ENCODE assay signal across 23 mouse cellular contexts in the genomic region with DNA sequence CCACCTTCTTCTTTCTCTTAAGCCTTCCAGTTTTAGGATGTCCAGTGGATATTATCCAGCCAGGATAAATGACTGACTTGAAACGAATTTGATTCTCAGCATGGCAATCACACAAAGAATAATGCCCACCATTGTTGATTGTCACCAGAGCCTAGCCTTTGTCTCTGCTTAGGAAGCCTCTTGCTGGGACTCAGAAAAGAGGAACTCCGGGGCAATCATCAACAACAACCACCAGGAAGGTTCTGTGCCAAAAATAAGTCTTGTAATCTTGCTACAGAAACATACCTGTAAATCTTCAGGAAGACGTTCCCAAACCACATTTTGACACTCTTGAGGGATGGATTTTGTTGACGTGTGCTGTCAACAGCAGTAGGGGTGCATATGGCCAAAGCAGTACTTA.
"Had no signal": no experiment of that assay in that cellular context is flagged by ENCODE, and none has a peak within 500 bp of the region (broad histone marks: within the 10 kb centered on the region; RNA-seq: fewer than 3 reads in every experiment).

No protein-coding gene starts in this region.

- H3K9ac ChIP-seq: limb, embryonic 12.5 days; limb, embryonic 15.5 days; liver, embryonic 14.5 days; liver, postnatal 0 days; lung, embryonic 14.5 days; neural tube, embryonic 12.5 days; neural tube, embryonic 15.5 days; stomach, embryonic 15.5 days had no signal

- H3K36me3 ChIP-seq: limb, embryonic 12.5 days; limb, embryonic 15.5 days; neural tube, embryonic 12.5 days; neural tube, embryonic 15.5 days; stomach, embryonic 15.5 days had no signal

- H3K27ac ChIP-seq: kidney, postnatal 0 days; layer of hippocampus, adult 2 months; left cerebral cortex, adult 2 months; limb, embryonic 12.5 days; limb, embryonic 15.5 days; liver, embryonic 14.5 days; macrophage; neural tube, embryonic 12.5 days; neural tube, embryonic 15.5 days; stomach, embryonic 15.5 days had no signal

- H3K9me3 ChIP-seq: limb, embryonic 12.5 days; limb, embryonic 15.5 days; neural tube, embryonic 12.5 days; neural tube, embryonic 15.5 days; stomach, embryonic 15.5 days had no signal

- H3K4me3 ChIP-seq: layer of hippocampus, adult 2 months; left cerebral cortex, adult 2 months; limb, embryonic 12.5 days; limb, embryonic 15.5 days; neural tube, embryonic 12.5 days; neural tube, embryonic 15.5 days; stomach, embryonic 15.5 days had no signal

- H3K27me3 ChIP-seq: limb, embryonic 12.5 days; limb, embryonic 15.5 days; neural tube, embryonic 12.5 days; neural tube, embryonic 15.5 days; stomach, embryonic 15.5 days had no signal

- ATAC-seq: intestine, postnatal 0 days; liver, postnatal 0 days; lung, postnatal 0 days had no signal

- H3K4me1 ChIP-seq: limb, embryonic 12.5 days; limb, embryonic 15.5 days; neural tube, embryonic 12.5 days; neural tube, embryonic 15.5 days; stomach, embryonic 15.5 days had no signal

- DNase-seq: kidney, adult 2 months; kidney, postnatal 25 days; layer of hippocampus, adult 9-11 months; layer of hippocampus, postnatal 36 days; left cerebral cortex, postnatal 4 days; liver, postnatal 0 days; lung, embryonic 14.5 days; right cerebral cortex, adult 18-20 months; right cerebral cortex, postnatal 14 days; right cerebral cortex, postnatal 4 days; thymus, postnatal 25 days had no signal
